Mouse (Mus musculus) heart, adult 9 months (tissue): ENCODE measurements at regions not wholly inside any gene's neighbourhood (a gene's known extent, or its start where the extent isn't known, plus 50 kb on each side); places are given as distances from the start of the nearest gene placed in this dataset.
A peak's percentile ranks its signal among the peaks of the same experiment; 100 is the strongest.

Source experiments
- DNase-seq, 2 experiments: peaks; one replicate each; pipeline ENCODE4 v3.0.0; 2022; ENCODE audit warnings: low spot score in 2 of 2

GRCm38 (mm10) chr7:117875241-117875640 lies 240.7 kb downstream of the Rps15a start:
- DNase-seq = no peak

- no peak for DNase-seq
Observed at GRCm38 (mm10) chr7:117859419-117859818, 256.6 kb downstream of the Rps15a start.

- DNase-seq = no peak
Observed at GRCm38 (mm10) chr7:117855955-117856354, 260.0 kb downstream of the Rps15a start.

- no peak for DNase-seq
Observed at GRCm38 (mm10) chr7:117853716-117854115, 262.3 kb downstream of the Rps15a start.

- DNase-seq = no peak
Observed at GRCm38 (mm10) chr7:117852866-117853265, 263.1 kb downstream of the Rps15a start.

- no peak for DNase-seq
Observed at GRCm38 (mm10) chr7:117850822-117851221, 265.2 kb downstream of the Rps15a start.

GRCm38 (mm10) chr7:117846041-117846440 lies 269.9 kb downstream of the Rps15a start:
- no peak for DNase-seq

GRCm38 (mm10) chr7:117842780-117843179 lies 273.2 kb downstream of the Rps15a start:
- DNase-seq = no peak

- DNase-seq = no peak
Observed at GRCm38 (mm10) chr7:117795035-117795434, 321.0 kb downstream of the Rps15a start.

GRCm38 (mm10) chr7:117793991-117794390 lies 322.0 kb downstream of the Rps15a start:
- DNase-seq = no peak

GRCm38 (mm10) chr7:117792456-117792855 lies 323.5 kb downstream of the Rps15a start:
- no peak for DNase-seq

- DNase-seq = no peak
Observed at GRCm38 (mm10) chr7:117778996-117779395, 337.0 kb downstream of the Rps15a start.

GRCm38 (mm10) chr7:117777921-117778320 lies 338.1 kb downstream of the Rps15a start:
- no peak for DNase-seq

- no peak for DNase-seq
Observed at GRCm38 (mm10) chr7:117771836-117772235, 344.2 kb downstream of the Rps15a start.

- no peak for DNase-seq
Observed at GRCm38 (mm10) chr7:117759506-117759905, 356.5 kb downstream of the Rps15a start.

GRCm38 (mm10) chr7:117757033-117757432 lies 359.0 kb downstream of the Rps15a start:
- DNase-seq = no peak

GRCm38 (mm10) chr7:117755830-117756229 lies 360.2 kb downstream of the Rps15a start:
- no peak for DNase-seq

- DNase-seq = no peak
Observed at GRCm38 (mm10) chr7:117753296-117753695, 362.7 kb downstream of the Rps15a start.

- DNase-seq = no peak
Observed at GRCm38 (mm10) chr7:117752302-117753185, 363.4 kb downstream of the Rps15a start.

- DNase-seq = no peak
Observed at GRCm38 (mm10) chr7:117747991-117748390, 367.2 kb downstream of the Xylt1 start.

GRCm38 (mm10) chr7:117746393-117746792 lies 365.6 kb downstream of the Xylt1 start:
- no peak for DNase-seq

GRCm38 (mm10) chr7:117739706-117740105 lies 358.9 kb downstream of the Xylt1 start:
- DNase-seq = peak; percentile 11 to 48

- no peak for DNase-seq
Observed at GRCm38 (mm10) chr7:117735699-117736020, 354.9 kb downstream of the Xylt1 start.
